8 mouse cellular contexts compared by ENCODE assay signal in the genomic region with DNA sequence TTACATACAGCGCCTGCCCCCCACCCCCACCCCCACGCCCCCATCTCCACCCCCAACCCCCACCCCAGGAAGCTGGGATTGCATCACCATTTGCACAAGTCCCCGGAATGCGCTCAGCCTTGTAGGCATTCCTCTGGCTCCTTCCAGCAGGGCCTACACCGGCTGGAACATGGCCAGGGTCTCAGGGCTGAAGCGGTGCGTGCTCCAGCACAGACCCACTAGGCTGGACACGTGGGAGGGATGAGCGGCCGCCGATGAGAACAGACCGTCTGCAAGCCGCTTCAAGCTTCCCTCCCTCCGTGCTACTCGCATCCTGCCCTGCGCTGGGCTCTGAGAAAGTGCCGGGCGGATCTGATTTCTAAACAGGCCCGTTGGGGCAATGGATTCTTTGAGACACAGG. TPM values are rescaled to one million over a fixed set of nuclear protein-coding genes. Genes with fewer than 3 reads are reported as not detected.
DNase-seq lines count a peak whose midpoint lies in the region; ATAC-seq and TF ChIP-seq lines count a peak whose summit lies in the region.

No protein-coding gene starts in this region.

- H3K9ac ChIP-seq in embryonic facial prominence, embryonic 11.5 days (replicated peaks; ENCODE audit: low read length) = peak overlapping the region; percentile 53
- H3K9ac ChIP-seq in heart, embryonic 13.5 days = peak overlapping the region; percentile 64
- 0 out of 2 replicates have a peak overlapping the region, but pooled peaks have one; percentile 18 for H3K9ac ChIP-seq in kidney, embryonic 15.5 days
- H3K9ac ChIP-seq in lung, postnatal 0 days (replicated peaks; ENCODE audit: low read depth) = no peak overlapping the region

- TF ChIP-seq CTCF in lung, postnatal 0 days (IDR thresholded peaks at IDR 0.05) = no peak
- no peak for TF ChIP-seq CTCF in layer of hippocampus, adult 2 months (conservative IDR thresholded peaks at IDR 0.05)

- 2% methylated on average over 19 of the region's 19 CpGs for WGBS in embryonic facial prominence, embryonic 11.5 days
- WGBS in heart, embryonic 13.5 days = 1% methylated on average over 19 of the region's 19 CpGs
- 2% methylated on average over 19 of the region's 19 CpGs for WGBS in kidney, embryonic 15.5 days
- WGBS in lung, postnatal 0 days = 3% methylated on average over 19 of the region's 19 CpGs

- no peak overlapping the region for H3K4me3 ChIP-seq in embryonic facial prominence, embryonic 11.5 days (ENCODE audit: low read depth, low read length)
- H3K4me3 ChIP-seq in heart, embryonic 13.5 days = peak overlapping the region; percentile 37
- peak overlapping the region; percentile 19; the same call in 1 of the 2 replicates for H3K4me3 ChIP-seq in kidney, embryonic 15.5 days (replicated peaks)
- H3K4me3 ChIP-seq in lung, postnatal 0 days (ENCODE audit: low read depth, low read length) = no peak overlapping the region
- H3K4me3 ChIP-seq in layer of hippocampus, adult 2 months = no peak overlapping the region; the same call in 1 of the 2 replicates

- no peak for TF ChIP-seq EP300 in lung, postnatal 0 days (IDR thresholded peaks at IDR 0.05)

- H3K4me2 ChIP-seq in embryonic facial prominence, embryonic 11.5 days (ENCODE audit: low read depth, low read length) = peak overlapping the region; percentile 32
- H3K4me2 ChIP-seq in heart, embryonic 13.5 days = peak overlapping the region; percentile 64
- peak overlapping the region; percentile 54 for H3K4me2 ChIP-seq in kidney, embryonic 15.5 days
- peak overlapping the region; percentile 39; the same call in 1 of the 2 replicates for H3K4me2 ChIP-seq in lung, postnatal 0 days (replicated peaks; ENCODE audit: low read depth, low read length)

- no peaks in the 10 kb centered on the region for H3K27me3 ChIP-seq in embryonic facial prominence, embryonic 11.5 days (ENCODE audit: control insufficient read depth, insufficient read depth, low read length)
- H3K27me3 ChIP-seq in heart, embryonic 13.5 days (replicated peaks) = peaks cover 29% of the 10 kb centered on the region
- peaks cover 24% of the 10 kb centered on the region; the same call in 1 of the 2 replicates for H3K27me3 ChIP-seq in kidney, embryonic 15.5 days
- H3K27me3 ChIP-seq in lung, postnatal 0 days (replicated peaks; ENCODE audit: insufficient read depth, low read length) = no peaks in the 10 kb centered on the region

- H3K4me1 ChIP-seq in embryonic facial prominence, embryonic 11.5 days (ENCODE audit: control insufficient read depth, insufficient read depth, low read length) = no peaks in the 10 kb centered on the region
- peaks cover 32% of the 10 kb centered on the region for H3K4me1 ChIP-seq in heart, embryonic 13.5 days
- H3K4me1 ChIP-seq in kidney, embryonic 15.5 days = peaks cover 17% of the 10 kb centered on the region
- H3K4me1 ChIP-seq in lung, postnatal 0 days (ENCODE audit: insufficient read depth, low read depth, low read length) = no peaks in the 10 kb centered on the region

- DNase-seq in left cerebral cortex, adult 18-20 months (ENCODE audit: low spot score in 2 of 2) = peak; percentile 14 to 21
- DNase-seq in left cerebral cortex, adult 11 months (ENCODE audit: low spot score) = no peak
- DNase-seq in embryonic facial prominence, embryonic 11.5 days (ENCODE audit: low spot score) = peak; percentile 64
- peak; percentile 84 for DNase-seq in lung, postnatal 0 days (ENCODE audit: low spot score)
- DNase-seq in ovary, postnatal 36 days (ENCODE audit: low spot score) = peak; percentile 80
- no peak for DNase-seq in layer of hippocampus, adult 2 months (ENCODE audit: low spot score in 2 of 2)

- no peak overlapping the region for H3K27ac ChIP-seq in embryonic facial prominence, embryonic 11.5 days (replicated peaks; ENCODE audit: low read depth, low read length)
- no peak overlapping the region for H3K27ac ChIP-seq in heart, embryonic 13.5 days (replicated peaks)
- no peak overlapping the region for H3K27ac ChIP-seq in kidney, embryonic 15.5 days
- no peak overlapping the region for H3K27ac ChIP-seq in lung, postnatal 0 days (ENCODE audit: low read length)
- H3K27ac ChIP-seq in layer of hippocampus, adult 2 months = no peak overlapping the region

- peak; percentile 82 for ATAC-seq in embryonic facial prominence, embryonic 11.5 days (replicated peaks; ENCODE audit: insufficient number of reproducible peaks, low FRiP score, low TSS enrichment, low read depth)
- ATAC-seq in heart, embryonic 13.5 days (ENCODE audit: extremely low read depth, insufficient number of reproducible peaks, low FRiP score, low TSS enrichment) = peak; percentile 48; the same call in 1 of the 2 replicates
- ATAC-seq in kidney, embryonic 15.5 days (replicated peaks; ENCODE audit: low FRiP score) = peak; percentile 74
- peak; percentile 87 for ATAC-seq in lung, postnatal 0 days

- H3K9me3 ChIP-seq in embryonic facial prominence, embryonic 11.5 days (replicated peaks; ENCODE audit: control insufficient read depth, low read length) = no peaks in the 10 kb centered on the region
- H3K9me3 ChIP-seq in heart, embryonic 13.5 days = peaks cover 5% of the 10 kb centered on the region; the same call in 1 of the 2 replicates
- no peaks in the 10 kb centered on the region for H3K9me3 ChIP-seq in kidney, embryonic 15.5 days (replicated peaks)
- H3K9me3 ChIP-seq in lung, postnatal 0 days (ENCODE audit: low read length) = no peaks in the 10 kb centered on the region

- H3K36me3 ChIP-seq in embryonic facial prominence, embryonic 11.5 days (replicated peaks; ENCODE audit: control insufficient read depth, insufficient read depth, low read depth, low read length) = no peaks in the 10 kb centered on the region
- H3K36me3 ChIP-seq in heart, embryonic 13.5 days = peaks cover 3% of the 10 kb centered on the region
- H3K36me3 ChIP-seq in kidney, embryonic 15.5 days = 0 out of 2 replicates have a peak, but pooled peaks cover 1% of the 10 kb centered on the region
- H3K36me3 ChIP-seq in lung, postnatal 0 days (ENCODE audit: insufficient read depth, low read length) = no peaks in the 10 kb centered on the region

RNA-seq across cellular contexts. Expression of gene Trmo, which starts 18.2 kb away (rescaled TPM):
- 1 to 10 TPM; 3.7 to 4.3 TPM for total RNA-seq in left cerebral cortex, adult 18-20 months (2021)
- 11.8 and 12.3 TPM in 2 replicates for polyA plus RNA-seq in embryonic facial prominence, embryonic 11.5 days (2014; fragmentation: Nextera tagmentation; extraction: Ambion mirVana)
- polyA plus RNA-seq in heart, embryonic 13.5 days (2015; fragmentation: Nextera tagmentation; extraction: Ambion mirVana) = 7.1 and 9.4 TPM in 2 replicates
- 9.7 and 11.1 TPM in 2 replicates for polyA plus RNA-seq in kidney, embryonic 15.5 days (2015; fragmentation: Nextera tagmentation; extraction: Ambion mirVana)
- polyA plus RNA-seq in lung, postnatal 0 days (2015; fragmentation: Nextera tagmentation; extraction: Ambion mirVana) = 8.2 and 8.3 TPM in 2 replicates
- total RNA-seq in layer of hippocampus, adult 2 months (2021) = 1 to 10 TPM; 4.6 to 4.8 TPM

RNA-seq across cellular contexts. Expression of gene Foxe1, which starts 27.6 kb away (rescaled TPM):
- not detected for total RNA-seq in left cerebral cortex, adult 18-20 months (2021)
- 1.4 and 1.5 TPM in 2 replicates for polyA plus RNA-seq in embryonic facial prominence, embryonic 11.5 days (2014; fragmentation: Nextera tagmentation; extraction: Ambion mirVana)
- polyA plus RNA-seq in heart, embryonic 13.5 days (2015; fragmentation: Nextera tagmentation; extraction: Ambion mirVana) = not detected in 2 replicates
- not detected in 2 replicates for polyA plus RNA-seq in kidney, embryonic 15.5 days (2015; fragmentation: Nextera tagmentation; extraction: Ambion mirVana)
- not detected in 2 replicates for polyA plus RNA-seq in lung, postnatal 0 days (2015; fragmentation: Nextera tagmentation; extraction: Ambion mirVana)
- not detected for total RNA-seq in layer of hippocampus, adult 2 months (2021)

RNA-seq across cellular contexts. Expression of gene Hemgn, which starts 42.3 kb away (rescaled TPM):
- total RNA-seq in left cerebral cortex, adult 18-20 months (2021) = not detected
- polyA plus RNA-seq in embryonic facial prominence, embryonic 11.5 days (2014; fragmentation: Nextera tagmentation; extraction: Ambion mirVana) = 13.9 and 16.7 TPM in 2 replicates
- 3.1 and 12.6 TPM in 2 replicates for polyA plus RNA-seq in heart, embryonic 13.5 days (2015; fragmentation: Nextera tagmentation; extraction: Ambion mirVana)
- polyA plus RNA-seq in kidney, embryonic 15.5 days (2015; fragmentation: Nextera tagmentation; extraction: Ambion mirVana) = 3.3 and 7.1 TPM in 2 replicates
- 0.73 and 1.0 TPM in 2 replicates for polyA plus RNA-seq in lung, postnatal 0 days (2015; fragmentation: Nextera tagmentation; extraction: Ambion mirVana)
- total RNA-seq in layer of hippocampus, adult 2 months (2021) = not detected

Comparison
In these comparisons a context has a peak if more than half of its experiments do, and no peak if none do; other contexts are left out.
1. DNase-seq: peak in left cerebral cortex, adult 18-20 months (2 of 2), embryonic facial prominence, embryonic 11.5 days (single experiment), lung, postnatal 0 days (single experiment) and ovary, postnatal 36 days (single experiment); none in left cerebral cortex, adult 11 months (single experiment) and layer of hippocampus, adult 2 months (0 of 2).
2. H3K4me3 ChIP-seq: peak in heart, embryonic 13.5 days (single experiment) and kidney, embryonic 15.5 days (single experiment); none in embryonic facial prominence, embryonic 11.5 days (single experiment), lung, postnatal 0 days (single experiment) and layer of hippocampus, adult 2 months (single experiment).
3. Peak in every context shown above with its lines, with median percentiles within 50 percentile points of each other: ATAC-seq and H3K4me2 ChIP-seq.